In genomic region chr3:108885686-108886530, GRCm38 (mm10) we compare ENCODE assay signal across 8 mouse cellular contexts. TPM values are rescaled to one million over a fixed set of nuclear protein-coding genes. Genes with fewer than 3 reads are reported as not detected.
A peak's percentile ranks its signal among the peaks of the same experiment; 100 is the strongest.
DNase-seq lines count a peak whose midpoint lies in the region; ATAC-seq lines count a peak whose summit lies in the region.

No protein-coding gene starts in this region.

- no peaks in the 10 kb centered on the region for H3K4me1 ChIP-seq in kidney, embryonic 14.5 days (ENCODE audit: control insufficient read depth, insufficient read depth, low read length)
- H3K4me1 ChIP-seq in kidney, embryonic 15.5 days, result peaks cover 12% of the 10 kb centered on the region

- 52% methylated on average over 9 of the region's 9 CpGs for WGBS in kidney, embryonic 14.5 days
- WGBS in kidney, embryonic 15.5 days, result 53% methylated on average over 9 of the region's 9 CpGs

- H3K27me3 ChIP-seq in kidney, embryonic 14.5 days (ENCODE audit: control insufficient read depth, insufficient read depth, low read length), result no peaks in the 10 kb centered on the region
- H3K27me3 ChIP-seq in kidney, embryonic 15.5 days, result no peaks in the 10 kb centered on the region

- H3K36me3 ChIP-seq in kidney, embryonic 14.5 days (ENCODE audit: control insufficient read depth, insufficient read depth, low read length), result no peaks in the 10 kb centered on the region
- H3K36me3 ChIP-seq in kidney, embryonic 15.5 days, result no peaks in the 10 kb centered on the region

- no peak for ATAC-seq in kidney, embryonic 14.5 days (ENCODE audit: low FRiP score, low TSS enrichment)
- ATAC-seq in kidney, embryonic 15.5 days (replicated peaks; ENCODE audit: low FRiP score), result no peak

- H3K4me2 ChIP-seq in kidney, embryonic 14.5 days (replicated peaks; ENCODE audit: low read depth, low read length), result no peak overlapping the region
- H3K4me2 ChIP-seq in kidney, embryonic 15.5 days, result no peak overlapping the region

- H3K9ac ChIP-seq in kidney, embryonic 14.5 days (ENCODE audit: low read depth, low read length), result no peak overlapping the region
- H3K9ac ChIP-seq in kidney, embryonic 15.5 days, result no peak overlapping the region

- no peaks in the 10 kb centered on the region for H3K9me3 ChIP-seq in kidney, embryonic 14.5 days (ENCODE audit: control insufficient read depth, low read length)
- no peaks in the 10 kb centered on the region for H3K9me3 ChIP-seq in kidney, embryonic 15.5 days (replicated peaks)

- DNase-seq in MN1 (ENCODE audit: low spot score) (peak; percentile 62), liver (peak; percentile 65)
- peak; percentile 97 for DNase-seq in heart, adult 11 months
- peak; percentile 48 for DNase-seq in naive thymus-derived CD4-positive, alpha-beta T cell, adult 2 months (ENCODE audit: low read depth)
- no peak for DNase-seq in layer of hippocampus, adult 8-10 months (ENCODE audit: low spot score in 2 of 2)
- no peak for DNase-seq in adrenal gland, postnatal 25 days

- H3K4me3 ChIP-seq in kidney, embryonic 14.5 days (ENCODE audit: low read length), result no peak overlapping the region
- H3K4me3 ChIP-seq in kidney, embryonic 15.5 days (replicated peaks), result no peak overlapping the region

- H3K27ac ChIP-seq in kidney, embryonic 14.5 days (ENCODE audit: low read depth, low read length), result no peak overlapping the region
- H3K27ac ChIP-seq in kidney, embryonic 15.5 days, result no peak overlapping the region

RNA-seq across cellular contexts. Expression of gene Fndc7, which starts 3.9 kb away (rescaled TPM):
- not detected in 2 replicates for polyA plus RNA-seq in kidney, embryonic 14.5 days (2014; fragmentation: Nextera tagmentation; extraction: Ambion mirVana)
- total RNA-seq in layer of hippocampus, adult 8-10 months (2022), result under 1 TPM in 1 of 4 experiments, not detected in 3; 0.13 TPM
- 0.57 and 0.79 TPM in 2 replicates for total RNA-seq in adrenal gland, postnatal 25 days (2021)
- 0.10 TPM in 1 of 2 replicates, not detected in the other for polyA plus RNA-seq in kidney, embryonic 15.5 days (2015; fragmentation: Nextera tagmentation; extraction: Ambion mirVana)

RNA-seq across cellular contexts. Expression of gene Prpf38b, which starts 25.6 kb away (rescaled TPM):
- 58.3 and 73.7 TPM in 2 replicates for polyA plus RNA-seq in kidney, embryonic 14.5 days (2014; fragmentation: Nextera tagmentation; extraction: Ambion mirVana)
- total RNA-seq in layer of hippocampus, adult 8-10 months (2022), result 10 to 100 TPM; 43.2 to 57.0 (median 47.7) TPM
- 77.1 and 78.8 TPM in 2 replicates for total RNA-seq in adrenal gland, postnatal 25 days (2021)
- polyA plus RNA-seq in kidney, embryonic 15.5 days (2015; fragmentation: Nextera tagmentation; extraction: Ambion mirVana), result 71.7 and 74.7 TPM in 2 replicates

RNA-seq across cellular contexts. Expression of gene Stxbp3, which starts 45.6 kb away (rescaled TPM):
- polyA plus RNA-seq in kidney, embryonic 14.5 days (2014; fragmentation: Nextera tagmentation; extraction: Ambion mirVana), result 27.5 and 32.1 TPM in 2 replicates
- total RNA-seq in layer of hippocampus, adult 8-10 months (2022), result 10 to 100 TPM; 22.8 to 39.8 (median 30.9) TPM
- total RNA-seq in adrenal gland, postnatal 25 days (2021), result 45.0 and 63.2 TPM in 2 replicates
- polyA plus RNA-seq in kidney, embryonic 15.5 days (2015; fragmentation: Nextera tagmentation; extraction: Ambion mirVana), result 34.9 and 35.6 TPM in 2 replicates

RNA-seq across cellular contexts. Expression of gene Henmt1, which starts 53.8 kb away (rescaled TPM):
- 0.43 and 0.51 TPM in 2 replicates for polyA plus RNA-seq in kidney, embryonic 14.5 days (2014; fragmentation: Nextera tagmentation; extraction: Ambion mirVana)
- 1 to 10 TPM; 2.4 to 4.3 (median 3.0) TPM for total RNA-seq in layer of hippocampus, adult 8-10 months (2022)
- total RNA-seq in adrenal gland, postnatal 25 days (2021), result not detected in 2 replicates
- polyA plus RNA-seq in kidney, embryonic 15.5 days (2015; fragmentation: Nextera tagmentation; extraction: Ambion mirVana), result 0.13 and 0.26 TPM in 2 replicates

RNA-seq across cellular contexts. Expression of gene Gm9857, which starts 54.3 kb away (rescaled TPM):
- polyA plus RNA-seq in kidney, embryonic 14.5 days (2014; fragmentation: Nextera tagmentation; extraction: Ambion mirVana), result not detected in 2 replicates
- total RNA-seq in layer of hippocampus, adult 8-10 months (2022), result not detected
- total RNA-seq in adrenal gland, postnatal 25 days (2021), result not detected in 2 replicates
- polyA plus RNA-seq in kidney, embryonic 15.5 days (2015; fragmentation: Nextera tagmentation; extraction: Ambion mirVana), result not detected in 2 replicates

Comparison
In these comparisons a context has a peak if more than half of its experiments do, and no peak if none do; other contexts are left out.
1. DNase-seq: peak in MN1 (single experiment), heart, adult 11 months (single experiment), liver (single experiment) and naive thymus-derived CD4-positive, alpha-beta T cell, adult 2 months (single experiment); none in layer of hippocampus, adult 8-10 months (0 of 2) and adrenal gland, postnatal 25 days (single experiment).